Mouse (Mus musculus) liver, embryonic 11.5 days (tissue): Measurements from ENCODE around the gene 4430402I18Rik. TPM values are rescaled to one million over a fixed set of nuclear protein-coding genes. Genes with fewer than 3 reads are reported as not detected.

ENCODE experiments used
- ATAC-seq: fragments of 200-750 bp; cut with Nextera tagmentation; replicated peaks from 2 replicates; pipeline ENCODE4 v1.8.0; 2017; ENCODE audit warnings: moderate number of reproducible peaks, mild to moderate bottlenecking, moderate TSS enrichment, moderate library complexity; ENCODE audit not compliant: low FRiP score
- DNase-seq: peaks from one replicate; pipeline ENCODE4 v3.0.0-alpha.2; 2017; ENCODE audit warnings: low spot score
- H3K27ac ChIP-seq: fragments of 300-500 bp; sonication (generic); 2 replicates; pipeline ENCODE4 v1.5.1; 2014; ENCODE audit warnings: mild to moderate bottlenecking, low read depth, low read length, control low read depth
- H3K27me3 ChIP-seq: fragments of 300-500 bp; sonication (generic); replicated peaks from 2 replicates; pipeline ENCODE4 v1.6.1; 2014; ENCODE audit warnings: low read length, mixed read lengths; ENCODE audit not compliant: control insufficient read depth, insufficient read depth
- H3K36me3 ChIP-seq: fragments of 300-500 bp; sonication (generic); 2 replicates; pipeline ENCODE4 v1.6.1; 2014; ENCODE audit warnings: mild to moderate bottlenecking, low read length, moderate library complexity, mixed read lengths; ENCODE audit not compliant: control insufficient read depth, insufficient read depth
- H3K4me1 ChIP-seq: fragments of 300-500 bp; sonication (generic); replicated peaks from 2 replicates; pipeline ENCODE4 v1.6.1; 2014; ENCODE audit warnings: low read length, mixed read lengths; ENCODE audit not compliant: control insufficient read depth, insufficient read depth
- H3K4me2 ChIP-seq: fragments of 300-500 bp; sonication (generic); 2 replicates; pipeline ENCODE4 v1.6.1; 2014; ENCODE audit warnings: mild to moderate bottlenecking, control low read depth, moderate library complexity
- H3K4me3 ChIP-seq: fragments of 300-500 bp; sonication (generic); 2 replicates; pipeline ENCODE4 v1.5.1; 2014; ENCODE audit warnings: low read depth, low read length, control low read depth
- H3K9ac ChIP-seq: fragments of 300-500 bp; sonication (generic); 2 replicates; pipeline ENCODE4 v1.6.1; 2014; ENCODE audit warnings: low read depth, low read length, control low read depth
- H3K9me3 ChIP-seq: fragments of 300-500 bp; sonication (generic); 2 replicates; pipeline ENCODE4 v1.6.1; 2016; ENCODE audit warnings: low read length, inconsistent platforms, mixed read lengths; ENCODE audit not compliant: control insufficient read depth
- WGBS: fragments of 180-500 bp; shearing (Covaris S2); extraction: QIAGEN DNeasy Blood & Tissue Kit; methylation state at CpG from one replicate; pipeline ENCODE4 v1.1.7; 2014; 5-methylcytosine and 5-hydroxymethylcytosine counted together
- polyA plus RNA-seq: library from polyadenylated mRNA; unstranded; fragments of >200 nt; fragmentation: Nextera tagmentation; extraction: Ambion mirVana; gene quantifications from 2 replicates; pipeline ENCODE4 v1.2.1, GENCODE M21; 2014

The 4430402I18Rik gene
- polyA plus RNA-seq, 1 experiment from 2014 or later: 0.70 TPM

GRCm38 (mm10) chr19:28870351-28870750 lies 97.2 kb downstream of the 4430402I18Rik start:
- Histone ChIP-seq H3K36me3 (no peaks in the 10 kb centered on the region), H3K4me2 (no peak overlapping the region), H3K27me3 (no peaks in the 10 kb centered on the region), H3K9me3 (no peaks in the 10 kb centered on the region), H3K9ac (no peak overlapping the region), H3K27ac (no peak overlapping the region), H3K4me1 (no peaks in the 10 kb centered on the region), H3K4me3 (no peak overlapping the region)
- 73% methylated on average over 2 of the region's 2 CpGs for WGBS
- no peak for DNase-seq
- ATAC-seq: no peak

GRCm38 (mm10) chr19:28869251-28869855 lies 98.2 kb downstream of the 4430402I18Rik start:
- H3K36me3 ChIP-seq: no peaks in the 10 kb centered on the region
- no peak overlapping the region for H3K9ac ChIP-seq
- 84% methylated on average over 6 of the region's 6 CpGs for WGBS
- no peaks in the 10 kb centered on the region for H3K4me1 ChIP-seq
- no peak overlapping the region for H3K4me3 ChIP-seq
- H3K27me3 ChIP-seq: no peaks in the 10 kb centered on the region
- ATAC-seq: no peak
- no peak overlapping the region for H3K4me2 ChIP-seq
- no peak for DNase-seq
- H3K27ac ChIP-seq: no peak overlapping the region
- no peaks in the 10 kb centered on the region for H3K9me3 ChIP-seq

- H3K27me3 ChIP-seq: no peaks in the 10 kb centered on the region
- whole genome bisulfite sequencing: 92% methylated on average over 1 of the region's 1 CpGs
- no peaks in the 10 kb centered on the region for H3K36me3 ChIP-seq
- no peak for ATAC-seq
- no peak overlapping the region for H3K27ac ChIP-seq
- DNase-seq: no peak
- H3K4me3 ChIP-seq: no peak overlapping the region
- no peak overlapping the region for H3K4me2 ChIP-seq
- H3K9me3 ChIP-seq: no peaks in the 10 kb centered on the region
- H3K9ac ChIP-seq: no peak overlapping the region
- no peaks in the 10 kb centered on the region for H3K4me1 ChIP-seq
Observed at GRCm38 (mm10) chr19:28865501-28865900, 102.1 kb downstream of the 4430402I18Rik start.

DNA sequence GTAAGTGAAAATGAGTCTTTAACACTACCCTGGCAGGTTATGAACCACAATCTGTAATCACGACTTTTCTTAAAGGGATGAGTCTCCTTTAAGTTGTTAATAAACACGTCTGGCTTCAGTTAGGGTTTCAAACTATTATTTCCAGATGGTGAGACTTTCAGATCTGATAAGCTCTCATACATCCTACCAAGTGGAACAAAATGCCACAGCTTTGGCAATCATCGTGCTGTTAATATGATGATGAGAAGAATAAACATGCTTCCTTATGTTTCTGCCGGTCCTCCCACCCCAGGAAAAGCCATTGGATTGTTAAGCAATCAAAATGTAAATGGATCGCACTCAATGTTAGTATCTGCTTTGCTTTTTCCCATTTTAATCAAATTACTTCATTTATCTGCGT lies 102.6 kb downstream of the 4430402I18Rik start:
- Histone ChIP-seq H3K9ac (no peak overlapping the region), H3K36me3 (no peaks in the 10 kb centered on the region), H3K4me2 (no peak overlapping the region), H3K27ac (no peak overlapping the region), H3K4me1 (no peaks in the 10 kb centered on the region), H3K27me3 (no peaks in the 10 kb centered on the region), H3K4me3 (no peak overlapping the region), H3K9me3 (no peaks in the 10 kb centered on the region)
- WGBS: 78% methylated on average over 6 of the region's 6 CpGs
- DNase-seq (no peak), ATAC-seq (no peak)

- H3K27ac ChIP-seq: no peak overlapping the region
- 84% methylated on average over 10 of the region's 10 CpGs for WGBS
- no peak overlapping the region for H3K9ac ChIP-seq
- no peaks in the 10 kb centered on the region for H3K36me3 ChIP-seq
- no peak overlapping the region for H3K4me2 ChIP-seq
- no peaks in the 10 kb centered on the region for H3K9me3 ChIP-seq
- no peaks in the 10 kb centered on the region for H3K27me3 ChIP-seq
- no peaks in the 10 kb centered on the region for H3K4me1 ChIP-seq
- DNase-seq (no peak), ATAC-seq (no peak)
- H3K4me3 ChIP-seq: no peak overlapping the region
Observed at GRCm38 (mm10) chr19:28863626-28864025, 104.0 kb downstream of the 4430402I18Rik start.

DNA sequence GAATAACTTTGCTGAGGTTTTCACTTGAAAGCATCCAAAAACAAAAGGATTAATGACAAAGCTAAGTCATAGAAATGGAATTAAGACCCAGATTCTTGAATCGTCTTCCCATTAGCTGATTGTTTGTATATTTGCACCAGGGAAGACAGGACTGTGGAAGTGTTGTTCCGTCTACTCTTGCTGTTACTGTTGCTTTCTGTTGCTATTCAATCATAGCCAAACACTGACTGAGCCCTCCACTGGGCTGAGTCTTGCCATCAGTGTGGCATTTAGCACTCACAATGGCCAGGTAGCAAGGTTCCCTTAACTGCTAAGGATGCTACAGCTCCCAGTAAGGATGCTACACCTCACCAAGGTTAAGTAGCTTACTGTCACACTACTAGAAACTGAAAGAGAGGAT lies 107.4 kb downstream of the 4430402I18Rik start:
- Histone ChIP-seq H3K9me3 (no peaks in the 10 kb centered on the region), H3K4me2 (no peak overlapping the region), H3K36me3 (no peaks in the 10 kb centered on the region), H3K27me3 (no peaks in the 10 kb centered on the region), H3K4me1 (no peaks in the 10 kb centered on the region), H3K9ac (no peak overlapping the region), H3K27ac (no peak overlapping the region), H3K4me3 (no peak overlapping the region)
- WGBS: 85% methylated on average over 2 of the region's 2 CpGs
- DNase-seq (no peak), ATAC-seq (no peak)

DNA sequence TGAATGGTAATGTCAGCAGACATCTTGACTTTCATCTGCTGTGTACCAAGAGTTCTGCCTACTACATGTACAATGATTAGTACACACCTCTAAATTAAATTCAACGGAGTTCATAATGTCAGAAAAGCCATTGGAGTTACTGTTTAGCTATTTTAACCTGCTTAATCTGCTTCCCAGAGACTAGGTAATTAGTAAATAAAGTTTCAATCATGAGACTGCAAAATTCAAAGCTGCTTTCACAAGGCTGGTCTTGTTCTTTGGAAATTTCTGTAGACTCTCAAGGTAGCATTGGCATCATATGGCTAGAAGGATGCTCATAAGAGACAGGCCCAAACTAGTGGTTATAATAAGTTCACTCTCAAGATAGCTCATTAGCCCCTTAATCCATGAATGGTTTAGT lies 112.8 kb downstream of the 4430402I18Rik start:
- Histone ChIP-seq H3K4me1 (no peaks in the 10 kb centered on the region), H3K9ac (no peak overlapping the region), H3K27ac (no peak overlapping the region), H3K27me3 (no peaks in the 10 kb centered on the region), H3K36me3 (no peaks in the 10 kb centered on the region), H3K9me3 (no peaks in the 10 kb centered on the region), H3K4me3 (no peak overlapping the region), H3K4me2 (no peak overlapping the region)
- no peak for DNase-seq
- 62% methylated on average over 1 of the region's 1 CpGs for WGBS
- no peak for ATAC-seq

- ATAC-seq (no peak), DNase-seq (no peak)
- 83% methylated on average over 3 of the region's 3 CpGs for WGBS
- no peaks in the 10 kb centered on the region for H3K36me3 ChIP-seq
- no peak overlapping the region for H3K9ac ChIP-seq
- no peaks in the 10 kb centered on the region for H3K27me3 ChIP-seq
- no peak overlapping the region for H3K27ac ChIP-seq
- H3K4me1 ChIP-seq: no peaks in the 10 kb centered on the region
- no peak overlapping the region for H3K4me2 ChIP-seq
- H3K9me3 ChIP-seq: no peaks in the 10 kb centered on the region
- no peak overlapping the region for H3K4me3 ChIP-seq
Observed at GRCm38 (mm10) chr19:28852001-28852400, 115.6 kb downstream of the 4430402I18Rik start.

- Histone ChIP-seq H3K4me2 (no peak overlapping the region), H3K9me3 (no peaks in the 10 kb centered on the region), H3K9ac (no peak overlapping the region), H3K4me3 (no peak overlapping the region), H3K27me3 (no peaks in the 10 kb centered on the region), H3K36me3 (no peaks in the 10 kb centered on the region), H3K27ac (no peak overlapping the region), H3K4me1 (no peaks in the 10 kb centered on the region)
- no peak for DNase-seq
- ATAC-seq: no peak
- 85% methylated on average over 3 of the region's 3 CpGs for WGBS
Observed at GRCm38 (mm10) chr19:28850510-28850909, 117.1 kb downstream of the 4430402I18Rik start.
